Mouse (Mus musculus) adrenal gland, adult 2 months (tissue): ENCODE data around the gene Nufip1. TPM values are rescaled to one million over a fixed set of nuclear protein-coding genes. Genes with fewer than 3 reads are reported as not detected.

ENCODE experiments used
- DNase-seq: peaks from one replicate; pipeline ENCODE4 v3.0.0; 2021
- long read RNA-seq: library from polyadenylated mRNA; stranded (forward); transcript quantifications from one replicate; pipeline ENCODE4 v2.0.0, GENCODE M21; 2021
- polyA plus RNA-seq: library from polyadenylated mRNA; depleted of rRNA; stranded (reverse); fragments of >200 nt; gene quantifications from 2 replicates; pipeline ENCODE4 v1.2.3, GENCODE M21; 2012; rRNA removed
- total RNA-seq, 2 experiments: library from RNA; stranded (reverse); gene quantifications; 2 replicates each; pipeline ENCODE4 v1.2.3; 2021

The Nufip1 gene
- total RNA-seq (1 to 10 TPM; 6.9 to 8.2 TPM), polyA plus RNA-seq (6.8 and 7.7 TPM in 2 replicates)
- long read RNA-seq, transcript Nufip1-201 (10 exons, 3,974 nt) = major isoform, 11 of 12 reads
- long read RNA-seq, partial matches to known transcripts = 0 of 12 reads
- long read RNA-seq, other reads (novel, unspliced or antisense) = 1 of 12 reads

DNA sequence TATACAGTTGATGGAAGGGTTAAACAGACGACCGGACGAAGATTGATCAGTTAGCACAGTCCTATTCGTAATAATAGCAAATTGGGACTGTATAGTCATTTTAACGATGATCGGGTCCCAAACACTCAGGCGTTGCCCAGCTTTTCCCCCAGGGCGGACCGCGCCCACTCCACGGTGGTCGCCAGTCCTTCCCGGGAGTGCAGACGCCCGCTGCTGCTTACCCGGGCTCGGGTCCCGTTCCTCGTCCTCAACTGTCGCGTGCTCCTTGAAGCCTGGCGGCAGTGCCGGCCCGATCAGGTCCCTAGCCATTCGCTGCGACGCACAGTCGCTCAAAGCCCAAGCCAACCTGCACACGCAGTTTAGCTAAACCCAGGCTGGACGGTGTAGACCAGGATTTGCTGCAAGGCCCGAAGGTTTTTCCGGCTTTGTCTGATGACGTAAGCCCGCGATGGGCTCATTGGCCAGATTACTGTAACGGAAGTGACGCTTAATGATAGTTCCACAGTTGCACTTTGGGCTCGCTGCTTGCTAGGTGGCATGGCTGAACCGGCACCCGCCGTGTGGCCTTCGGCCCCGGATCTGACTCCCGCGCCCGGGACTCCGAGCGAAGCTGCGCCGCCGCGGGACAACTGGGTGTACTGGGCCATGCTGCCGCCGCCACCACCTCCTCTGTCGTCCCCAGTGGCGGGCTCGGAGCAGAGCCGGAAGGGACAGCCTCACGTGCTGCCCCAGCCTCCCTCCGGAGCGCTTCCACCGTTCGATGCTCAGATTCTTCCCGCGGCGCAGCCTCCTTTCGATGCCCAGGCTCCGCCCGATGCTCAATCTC lies at the start of gene Nufip1, which contains the start of gene Gpalpp1:
TSS of gene Nufip1 (plus strand) at position 496 of the 826 bp plus-strand sequence.
TSS of gene Gpalpp1 (minus strand) at position 365 of the 826 bp plus-strand sequence.
- DNase-seq = peak; percentile 94

- DNase-seq = no peak
Measured at GRCm38 (mm10) chr14:76067237-76067636, 43.5 kb upstream of the Nufip1 start.

GRCm38 (mm10) chr14:76068296-76068695 lies 42.4 kb upstream of the Nufip1 start:
- DNase-seq = no peak

DNA sequence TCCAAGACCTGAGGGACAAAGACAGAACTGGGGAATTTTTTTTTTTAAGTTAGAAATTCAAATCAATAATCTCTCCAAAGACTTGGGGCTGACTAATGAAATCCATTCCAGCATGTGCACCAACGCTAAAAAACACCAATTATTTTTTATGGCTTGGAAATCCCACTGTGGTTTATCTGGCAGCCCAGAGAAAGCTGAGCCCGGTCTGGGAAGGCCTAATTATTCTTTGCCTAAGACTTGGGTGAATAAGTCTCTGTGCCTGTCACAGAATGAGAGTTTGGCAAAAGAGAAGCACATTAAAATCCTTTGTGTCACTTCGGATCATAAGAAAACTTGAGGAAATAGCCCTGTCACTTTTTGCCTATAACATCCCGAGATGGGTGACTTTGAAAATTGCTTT lies 41.4 kb upstream of the Nufip1 start:
- DNase-seq = no peak

GRCm38 (mm10) chr14:76072626-76073025 lies 38.1 kb upstream of the Nufip1 start:
- peak; percentile 14 for DNase-seq

GRCm38 (mm10) chr14:76074206-76074605 lies 36.5 kb upstream of the Nufip1 start:
- peak; percentile 50 for DNase-seq

- DNase-seq = no peak
Measured at GRCm38 (mm10) chr14:76075721-76076120, 35.0 kb upstream of the Nufip1 start.

- DNase-seq = no peak
Measured at GRCm38 (mm10) chr14:76076602-76077001, 34.1 kb upstream of the Nufip1 start.

- DNase-seq = peak; percentile 34
Measured at GRCm38 (mm10) chr14:76077088-76077491, 33.6 kb upstream of the Nufip1 start.

DNA sequence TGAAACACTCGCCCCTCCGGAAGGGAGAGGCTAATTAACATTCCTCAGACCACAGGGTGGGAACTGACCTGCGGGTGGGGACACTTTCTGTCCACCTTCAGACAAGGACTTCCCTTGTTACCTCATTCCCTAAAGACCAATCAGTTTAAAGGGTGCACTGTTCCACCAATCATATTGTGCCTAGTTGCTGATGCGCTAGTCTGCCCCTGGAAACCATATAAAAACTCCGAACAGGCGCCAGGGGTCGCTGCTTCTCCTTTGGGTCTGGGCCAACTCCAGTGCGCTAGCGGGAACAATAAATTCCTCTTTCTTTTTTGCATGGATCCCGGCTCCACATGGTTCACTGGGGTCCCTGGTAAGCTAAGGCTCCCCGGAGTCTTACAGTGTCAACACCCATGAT lies 29.2 kb upstream of the Nufip1 start:
- DNase-seq = peak; percentile 14

- DNase-seq = no peak
Measured at GRCm38 (mm10) chr14:76082086-76082636, 28.5 kb upstream of the Nufip1 start.

DNA sequence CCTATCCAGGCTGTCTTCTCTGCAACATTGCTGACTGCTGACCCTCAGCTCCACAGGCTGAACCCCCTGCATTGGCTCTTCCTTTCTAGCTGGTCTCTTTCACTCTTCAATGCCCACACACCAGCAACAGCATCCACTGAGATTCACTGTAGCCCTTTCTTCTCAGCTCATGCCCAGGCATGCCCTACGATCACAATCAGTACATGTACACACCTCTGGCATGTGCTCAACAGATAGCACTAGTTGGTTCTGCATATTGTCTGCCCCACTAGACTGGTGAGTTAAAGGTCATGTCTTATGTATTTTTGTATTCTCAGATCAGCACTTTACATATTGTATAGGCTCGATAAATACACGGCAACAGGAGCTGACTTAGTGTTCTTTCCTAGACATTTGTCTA lies 26.5 kb upstream of the Nufip1 start:
- no peak for DNase-seq

DNA sequence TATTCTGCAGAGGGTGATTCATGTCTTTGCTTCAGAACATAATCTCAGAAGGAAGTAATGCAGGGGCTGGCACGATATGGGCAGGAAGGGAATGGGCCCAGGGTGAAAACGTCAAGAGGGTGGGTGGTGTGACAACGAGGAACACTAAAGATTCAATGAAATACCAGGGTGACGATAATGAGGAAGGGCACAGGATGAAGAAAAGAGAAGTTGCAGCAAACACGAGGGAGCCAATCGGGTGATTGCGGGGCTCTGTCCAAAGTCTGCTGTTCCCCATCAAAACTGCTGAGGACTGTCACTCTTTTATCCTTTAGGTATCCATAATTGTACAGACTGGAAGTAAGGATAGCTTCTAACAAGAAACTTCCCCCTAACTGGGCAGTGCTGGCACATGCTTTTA lies 13.4 kb upstream of the Nufip1 start:
- no peak for DNase-seq

DNA sequence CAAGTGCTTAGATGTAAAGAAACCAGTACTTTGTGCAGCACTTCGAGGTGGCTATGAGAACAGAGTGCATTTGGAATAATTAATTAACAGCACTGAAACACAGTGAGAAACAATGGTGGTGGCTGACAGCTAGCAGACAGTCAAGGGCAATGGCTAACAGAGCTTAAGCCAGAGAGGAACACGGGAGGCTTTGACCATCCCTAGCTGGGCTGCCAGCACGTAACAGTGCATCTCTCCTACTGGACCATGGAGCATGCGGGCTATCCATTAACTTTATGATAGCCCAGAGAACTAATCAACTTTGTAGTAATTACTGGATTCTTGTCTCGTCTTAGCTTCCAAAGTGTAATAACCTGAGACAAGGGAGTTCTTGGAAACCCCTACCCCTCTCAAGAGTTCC lies 12.9 kb upstream of the Nufip1 start:
- DNase-seq = no peak

DNA sequence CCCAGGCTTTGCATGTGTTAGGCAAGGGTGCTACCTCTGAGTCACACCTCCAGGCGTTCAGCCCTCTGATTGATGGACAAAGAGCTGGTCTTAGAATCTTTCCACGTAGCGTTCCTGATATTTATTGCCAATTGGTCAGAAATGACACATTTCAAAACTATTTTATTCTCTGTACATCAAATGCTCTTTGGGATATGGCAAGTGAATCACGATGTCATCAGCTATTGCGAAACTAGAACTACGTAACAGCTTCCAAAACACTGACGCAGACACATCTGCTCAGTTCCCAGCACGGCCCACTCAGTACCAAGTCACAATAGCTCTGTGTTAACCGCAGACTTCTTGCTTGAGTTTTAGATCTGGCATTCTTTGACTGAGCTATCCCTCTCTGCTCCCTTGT lies 11.1 kb upstream of the Nufip1 start:
- DNase-seq = peak; percentile 51

DNA sequence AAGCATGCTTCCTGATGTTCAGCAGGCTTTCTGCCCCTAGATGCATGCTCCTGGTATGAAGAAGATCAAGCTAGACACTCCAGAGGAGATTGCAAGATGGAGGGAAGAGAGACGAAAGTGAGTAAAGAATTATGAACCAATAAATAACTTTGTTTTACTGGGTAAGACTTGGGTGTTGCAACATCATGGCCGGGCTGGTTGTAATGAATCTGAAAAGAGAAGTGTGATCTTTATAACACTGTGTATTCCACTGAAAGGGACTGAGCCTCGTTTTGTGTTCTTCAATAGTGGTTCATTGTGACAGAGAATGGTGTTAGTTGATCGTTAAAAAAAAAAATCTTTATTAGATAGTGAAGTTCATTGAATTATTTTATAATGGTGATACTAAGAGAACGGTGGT lies 5.1 kb downstream of the Nufip1 start:
- no peak for DNase-seq

DNA sequence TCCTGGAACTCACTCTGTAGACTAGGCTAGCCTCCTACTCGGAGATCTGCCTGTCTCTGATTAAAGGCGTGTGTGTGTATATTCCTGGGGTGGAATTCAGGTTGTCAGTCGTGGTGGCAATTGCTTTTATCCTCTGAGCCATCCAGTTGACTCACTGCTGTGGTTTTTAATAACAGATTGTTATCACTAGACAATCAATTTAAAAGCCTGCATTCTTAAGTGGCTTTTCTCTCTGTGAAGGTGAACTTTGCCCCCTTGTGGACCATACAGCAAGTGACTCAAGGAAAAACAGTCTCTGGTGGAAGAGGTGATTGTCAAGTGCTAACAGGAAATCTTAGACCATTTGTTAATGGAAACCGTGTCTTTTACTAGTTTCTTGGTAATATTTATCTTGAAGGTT lies 8.3 kb downstream of the Nufip1 start:
- DNase-seq = no peak

GRCm38 (mm10) chr14:76120472-76120871 lies 9.8 kb downstream of the Nufip1 start:
- DNase-seq = no peak

DNA sequence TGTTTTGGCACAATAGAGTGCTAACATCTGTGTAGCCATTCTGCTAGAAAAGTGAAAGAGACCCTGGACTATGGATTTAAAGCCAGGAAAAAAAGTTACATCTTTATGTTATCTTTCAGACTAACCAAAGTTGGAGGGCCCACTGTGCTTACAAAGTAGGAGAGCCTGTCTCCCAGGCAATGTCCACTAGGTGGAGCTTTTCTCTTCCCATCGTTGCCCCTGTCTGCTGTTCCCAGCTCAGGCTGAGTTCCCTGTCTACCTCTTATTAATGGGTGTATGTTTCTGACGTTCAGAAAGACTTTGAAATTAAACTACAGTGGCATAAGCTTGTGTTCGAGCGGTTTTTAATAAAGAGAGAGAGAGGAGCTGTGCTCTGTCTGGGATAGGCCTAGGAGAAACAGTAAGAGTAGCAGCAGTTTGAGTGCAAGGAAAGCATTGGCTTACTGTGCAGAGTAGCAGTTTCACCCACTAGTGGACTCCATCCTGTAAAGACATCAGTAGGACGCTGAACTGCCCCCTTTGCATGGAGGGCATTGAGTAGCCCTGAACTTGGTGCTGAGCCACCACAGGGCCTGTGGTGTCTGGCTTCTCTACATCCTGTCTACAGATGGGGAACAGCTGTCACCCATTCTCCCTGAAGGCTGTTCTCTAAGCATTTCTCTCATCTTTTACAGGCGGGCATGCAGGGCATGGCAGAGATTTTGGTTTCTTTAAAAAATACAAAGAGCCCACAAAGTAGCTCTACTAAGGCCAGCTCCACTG lies 11.4 kb downstream of the Nufip1 start:
- DNase-seq = peak; percentile 56

DNA sequence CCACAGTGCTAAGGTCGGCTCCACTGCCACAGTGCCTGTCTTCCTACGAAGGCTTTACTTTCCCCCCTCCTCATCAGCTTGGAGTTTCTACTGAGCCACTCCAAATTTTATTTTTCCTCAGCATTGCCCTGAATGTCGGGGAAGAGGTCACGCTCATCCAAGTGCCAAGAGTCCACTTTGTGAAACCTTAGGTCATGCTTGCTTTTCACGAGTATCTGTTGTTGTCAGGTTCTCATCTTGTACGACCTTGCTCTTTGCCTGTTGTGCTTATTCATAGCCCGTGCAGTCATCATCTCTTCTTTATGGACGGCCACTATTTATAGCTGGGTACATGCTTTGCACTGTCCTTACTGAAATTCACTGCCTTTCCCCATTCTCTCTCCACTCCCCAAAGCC lies 12.0 kb downstream of the Nufip1 start:
- peak; percentile 37 for DNase-seq

DNA sequence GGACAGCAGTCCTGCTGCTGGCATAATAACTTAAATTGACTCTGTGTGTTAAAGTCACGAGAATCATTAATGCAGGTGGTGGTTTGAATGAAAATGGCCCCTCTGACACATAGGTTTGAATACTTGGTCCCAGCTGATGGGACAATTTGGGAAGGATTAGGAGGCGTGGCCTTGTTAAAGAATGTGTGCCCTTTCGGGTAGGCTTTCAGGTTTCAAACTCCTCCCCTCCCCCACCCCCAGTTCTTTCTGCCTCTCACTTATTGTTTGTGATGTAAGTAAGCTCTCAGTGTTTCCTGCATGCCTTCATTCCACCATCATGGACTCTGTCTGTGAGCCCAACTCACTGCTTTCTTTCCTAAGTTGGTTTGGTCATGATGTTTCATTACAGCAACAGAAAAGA lies 16.6 kb downstream of the Nufip1 start:
- no peak for DNase-seq

- DNase-seq = no peak
Measured at GRCm38 (mm10) chr14:76128174-76128573, 17.5 kb downstream of the Nufip1 start.

DNA sequence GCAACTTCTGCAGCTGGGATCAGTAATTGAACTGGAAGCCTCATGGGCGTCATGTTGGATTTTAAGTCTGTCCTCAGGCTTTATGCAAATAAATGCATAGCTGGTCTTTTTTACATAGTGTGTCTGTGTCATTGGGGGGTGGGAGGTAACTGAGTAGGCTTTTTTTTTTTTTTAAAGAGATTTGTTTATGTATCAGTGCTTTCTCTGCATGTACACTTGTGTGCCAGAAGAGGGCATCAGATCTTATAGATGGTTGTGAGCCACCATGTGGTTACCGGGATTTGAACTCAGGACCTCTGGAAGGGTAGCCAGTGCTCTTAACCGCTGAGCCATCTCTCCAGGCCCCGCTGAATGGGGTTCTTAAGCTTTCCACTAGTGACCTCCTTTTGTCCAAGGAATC lies 24.3 kb downstream of the Nufip1 start:
- no peak for DNase-seq
